Mouse (Mus musculus): ENCODE results near the gene AW549877. TPM values are rescaled to one million over a fixed set of nuclear protein-coding genes. Genes with fewer than 3 reads are reported as not detected.

Gene AW549877
- total RNA-seq, 2 experiments from 2014 or later = 43.2 to 45.3 TPM

Other genes starting within 250 kb of the AW549877 start
- gene Fbxo4, start 16.2 kb downstream of the AW549877 start, total RNA-seq (2021) = 1 to 10 TPM; 7.2 to 7.5 TPM
- 100 to 1,000 TPM; 655 to 665 TPM for gene Oxct1, start 30.6 kb upstream of the AW549877 start, total RNA-seq (2021)